Mouse (Mus musculus) 3T3-L1 (cell line): ENCODE data around the gene Rbm48.
A peak's percentile ranks its signal among the peaks of the same experiment; 100 is the strongest.

Experiments used
- DNase-seq: peaks from one replicate; pipeline ENCODE4 v3.0.0-alpha.2; 2015; ENCODE audit warnings: low read depth, low spot score

The Rbm48 gene

GRCm38 (mm10) chr5:3551481-3551880 lies 44.9 kb downstream of the Rbm48 start:
- no peak for DNase-seq

DNA sequence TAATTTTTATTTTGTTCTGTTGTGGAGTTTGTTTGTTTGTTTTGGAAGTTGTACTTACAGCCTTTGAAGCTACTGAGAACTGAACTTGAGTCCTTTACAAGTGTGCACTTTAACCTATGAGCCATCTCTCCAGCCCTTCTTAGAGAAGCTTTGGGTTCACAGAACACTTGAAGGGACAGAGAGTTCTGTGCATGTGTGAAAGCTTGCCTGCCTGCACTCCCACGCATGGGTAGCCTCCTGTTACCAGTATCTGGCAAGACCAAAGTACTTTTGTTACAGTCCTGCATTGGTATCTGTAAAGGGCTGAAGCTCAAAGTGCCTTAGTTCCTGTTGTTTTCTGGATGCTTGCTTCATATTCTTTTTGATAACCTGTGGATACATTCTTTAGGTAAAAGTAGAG lies 50.2 kb downstream of the Rbm48 start:
- no peak for DNase-seq

DNA sequence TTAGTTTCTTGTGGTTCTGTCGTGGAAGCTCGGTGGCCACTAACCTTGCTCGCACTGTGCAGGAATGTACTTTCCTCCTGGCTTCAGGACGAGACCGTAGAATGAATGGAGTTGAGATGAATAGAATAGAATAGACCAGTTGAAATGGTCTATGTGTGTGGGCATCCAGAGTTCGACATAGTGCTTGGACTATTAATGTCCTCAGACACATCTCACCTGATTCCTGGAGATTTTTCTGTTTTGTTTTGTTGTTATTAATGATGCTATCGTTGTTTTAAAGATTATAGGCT lies 52.0 kb downstream of the Rbm48 start:
- peak; percentile 31 for DNase-seq

GRCm38 (mm10) chr5:3543629-3544479 lies 52.5 kb downstream of the Rbm48 start, which contains the start of gene Fam133b:
TSS of gene Fam133b (plus strand) at chr5:3543833.
- peak; percentile 93 for DNase-seq

DNA sequence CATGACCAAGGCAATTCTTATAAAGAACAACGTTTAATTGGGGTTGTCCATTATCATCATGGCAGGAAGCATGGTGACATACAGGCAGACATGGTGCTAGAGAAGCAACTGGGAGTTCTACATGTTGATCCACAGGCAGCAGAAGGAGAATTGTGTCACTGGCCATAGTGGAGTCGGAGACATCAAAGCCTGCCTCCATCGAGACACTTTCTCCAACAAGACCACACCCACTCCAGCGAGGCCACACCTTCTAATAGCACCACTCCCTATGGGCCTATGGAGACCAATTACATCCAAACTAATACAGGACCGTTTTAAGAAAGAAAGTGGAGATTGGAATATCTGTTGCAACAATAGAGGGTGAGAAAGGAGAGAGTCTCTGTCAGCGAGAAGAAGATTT lies 54.5 kb downstream of the Rbm48 start:
- no peak for DNase-seq

DNA sequence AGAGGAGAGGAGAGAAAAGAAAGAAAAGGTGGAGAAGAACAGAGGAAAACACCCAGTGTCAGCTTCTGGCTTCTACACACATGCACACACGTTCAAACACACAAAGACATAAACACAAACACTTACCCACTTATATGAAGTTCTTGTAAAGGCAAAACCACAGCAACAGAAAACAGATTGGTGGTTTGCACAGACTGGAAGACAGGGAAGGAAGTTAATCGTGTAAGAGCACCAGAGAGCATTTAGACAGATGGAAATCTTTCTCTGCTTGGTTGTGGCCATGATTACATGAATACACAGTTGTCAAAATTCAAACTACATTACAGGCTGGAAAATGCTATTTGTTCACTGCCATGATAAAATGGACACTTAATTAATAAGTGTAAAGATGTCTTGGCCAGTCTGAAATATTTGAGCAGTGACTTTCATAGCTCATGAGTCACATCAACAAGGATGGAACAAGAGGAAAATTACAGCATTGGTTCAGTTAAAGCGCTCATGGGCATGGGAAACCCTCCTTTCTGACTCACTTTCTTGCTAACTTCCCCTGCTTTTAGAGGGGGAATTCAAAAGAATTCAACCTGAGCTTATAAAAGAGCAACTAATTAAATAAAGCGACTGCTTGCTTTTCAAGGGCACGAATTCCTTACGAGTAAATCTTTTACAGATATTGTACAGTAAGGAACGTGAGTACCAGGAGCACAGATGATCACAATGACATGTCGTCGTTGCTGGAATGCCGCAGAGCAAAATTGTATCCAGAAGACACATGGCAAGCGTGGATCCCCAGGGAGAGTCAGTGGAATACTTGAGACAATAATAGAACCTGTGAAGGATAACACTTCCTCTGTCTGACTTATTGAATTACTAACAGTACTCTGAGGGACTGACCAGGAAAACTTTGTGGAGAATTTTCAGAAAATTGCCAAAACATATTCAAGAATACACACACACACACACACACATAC lies 57.6 kb downstream of the Rbm48 start:
- DNase-seq = peak; percentile 86

DNA sequence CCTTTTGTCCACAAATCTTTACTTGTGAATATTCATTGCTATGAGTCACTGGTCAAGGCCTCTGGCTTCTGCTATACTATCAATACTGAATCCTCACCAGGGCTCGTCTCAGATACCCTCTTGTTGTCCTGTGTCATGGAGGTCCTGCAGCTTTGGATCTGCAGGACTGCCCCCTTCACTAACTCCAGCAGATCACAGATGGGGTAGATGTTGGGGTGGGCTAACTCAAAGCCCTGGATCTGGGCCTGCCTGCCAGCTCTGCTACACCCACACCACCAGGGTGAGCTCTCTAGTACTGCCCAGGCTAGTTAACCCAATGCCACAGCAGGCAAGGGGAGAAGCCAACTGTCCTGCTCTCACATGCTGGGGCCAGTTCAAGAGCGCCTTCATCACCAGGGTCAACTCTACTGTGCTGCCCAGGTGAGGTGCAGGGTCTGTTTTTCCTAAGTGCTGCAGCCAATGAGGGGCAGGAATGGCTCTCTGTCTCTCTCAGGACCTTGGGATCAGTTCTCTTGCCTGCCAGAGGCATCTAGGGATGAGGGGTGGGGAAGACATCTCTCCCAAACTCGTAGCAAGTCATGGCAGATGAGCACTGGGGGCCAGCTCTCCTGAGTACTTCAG lies 59.7 kb downstream of the Rbm48 start:
- no peak for DNase-seq
